Mouse (Mus musculus) heart, embryonic 13.5 days (tissue): Measurements from ENCODE around the gene Kcnj9. TPM values are rescaled to one million over a fixed set of nuclear protein-coding genes. Genes with fewer than 3 reads are reported as not detected.

Experiments used
- ATAC-seq: fragments of 200-750 bp; cut with Nextera tagmentation; 2 replicates; pipeline ENCODE4 v1.8.0; 2017; ENCODE audit warnings: moderate TSS enrichment; ENCODE audit not compliant: insufficient number of reproducible peaks, low FRiP score, low TSS enrichment; ENCODE audit errors: extremely low read depth
- H3K27ac ChIP-seq: fragments of 300-500 bp; sonication (generic); replicated peaks from 2 replicates; pipeline ENCODE4 v1.5.1; 2015; ENCODE audit warnings: moderate library complexity, mild to moderate bottlenecking, inconsistent platforms
- H3K27me3 ChIP-seq: fragments of 300-500 bp; sonication (generic); replicated peaks from 2 replicates; pipeline ENCODE4 v1.6.1; 2015; ENCODE audit warnings: mild to moderate bottlenecking, inconsistent platforms
- H3K36me3 ChIP-seq: fragments of 300-500 bp; sonication (generic); 2 replicates; pipeline ENCODE4 v1.6.1; 2015; ENCODE audit warnings: mild to moderate bottlenecking, inconsistent platforms
- H3K4me1 ChIP-seq: fragments of 300-500 bp; sonication (generic); 2 replicates; pipeline ENCODE4 v1.6.1; 2015; ENCODE audit warnings: inconsistent platforms
- H3K4me2 ChIP-seq: fragments of 300-500 bp; sonication (generic); 2 replicates; pipeline ENCODE4 v1.6.1; 2015; ENCODE audit warnings: inconsistent platforms, mild to moderate bottlenecking, moderate library complexity
- H3K4me3 ChIP-seq: fragments of 300-500 bp; sonication (generic); 2 replicates; pipeline ENCODE4 v1.5.1; 2015; ENCODE audit warnings: moderate library complexity, mild to moderate bottlenecking, inconsistent platforms
- H3K9ac ChIP-seq: fragments of 300-500 bp; sonication (generic); 2 replicates; pipeline ENCODE4 v1.6.1; 2015; ENCODE audit warnings: inconsistent platforms, mild to moderate bottlenecking, moderate library complexity
- H3K9me3 ChIP-seq: fragments of 300-500 bp; sonication (generic); 2 replicates; pipeline ENCODE4 v1.6.1; 2016; ENCODE audit warnings: inconsistent platforms
- WGBS: fragments of 180-500 bp; shearing (Covaris S2); methylation state at CpG from one replicate; pipeline ENCODE4 v1.1.7; 2015; ENCODE audit warnings: mixed read lengths; 5-methylcytosine and 5-hydroxymethylcytosine counted together
- polyA plus RNA-seq: library from polyadenylated mRNA; unstranded; fragments of >200 nt; fragmentation: Nextera tagmentation; extraction: Ambion mirVana; gene quantifications from 2 replicates; pipeline ENCODE4 v1.2.1, GENCODE M21; 2015

The Kcnj9 gene
- polyA plus RNA-seq, 1 experiment from 2014 or later, result not detected

DNA sequence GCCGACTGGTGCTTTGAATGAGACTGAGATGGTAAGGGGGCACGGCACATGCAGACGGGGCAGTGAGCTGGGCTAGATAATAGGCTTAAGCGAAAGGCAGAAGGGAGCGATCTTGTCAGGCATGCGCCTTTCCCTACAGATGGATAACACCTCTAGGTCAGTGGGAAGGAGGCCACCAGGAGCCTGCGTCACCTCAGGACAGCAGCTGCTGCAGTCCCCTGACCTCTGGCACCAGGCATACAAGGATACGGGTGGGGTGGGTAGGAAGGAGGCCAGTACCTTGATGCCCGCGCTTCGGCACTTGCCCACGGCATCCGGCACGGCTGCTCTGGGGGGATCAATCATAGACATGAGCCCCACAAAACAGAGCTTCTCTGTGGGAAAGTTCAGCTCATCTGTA lies 44.9 kb downstream of the Kcnj9 start:
- H3K27me3 ChIP-seq, result no peaks in the 10 kb centered on the region; the same call in 1 of the 2 replicates
- ATAC-seq, result no peak
- peaks cover under 1% of the 10 kb centered on the region for H3K4me1 ChIP-seq
- no peak overlapping the region for H3K4me3 ChIP-seq
- no peak overlapping the region for H3K9ac ChIP-seq
- no peak overlapping the region for H3K27ac ChIP-seq
- H3K36me3 ChIP-seq, result peaks cover 64% of the 10 kb centered on the region
- no peak overlapping the region for H3K4me2 ChIP-seq
- 80% methylated on average over 14 of the region's 14 CpGs for WGBS
- no peaks in the 10 kb centered on the region for H3K9me3 ChIP-seq

GRCm38 (mm10) chr1:172283073-172283472 lies 46.0 kb downstream of the Kcnj9 start:
- H3K9ac ChIP-seq, result no peak overlapping the region
- H3K4me1 ChIP-seq, result peaks cover 10% of the 10 kb centered on the region
- peaks cover 64% of the 10 kb centered on the region for H3K36me3 ChIP-seq
- no peaks in the 10 kb centered on the region for H3K9me3 ChIP-seq
- WGBS, result 93% methylated on average over 6 of the region's 6 CpGs
- H3K27ac ChIP-seq, result no peak overlapping the region
- no peak for ATAC-seq
- H3K4me3 ChIP-seq, result no peak overlapping the region
- no peaks in the 10 kb centered on the region; the same call in 1 of the 2 replicates for H3K27me3 ChIP-seq
- H3K4me2 ChIP-seq, result no peak overlapping the region

- Histone ChIP-seq H3K27me3 (no peaks in the 10 kb centered on the region; the same call in 1 of the 2 replicates), H3K4me2 (no peak overlapping the region), H3K4me1 (peaks cover 10% of the 10 kb centered on the region), H3K4me3 (no peak overlapping the region), H3K36me3 (peaks cover 66% of the 10 kb centered on the region), H3K27ac (no peak overlapping the region), H3K9ac (no peak overlapping the region), H3K9me3 (no peaks in the 10 kb centered on the region)
- ATAC-seq, result no peak
- 66% methylated on average over 10 of the region's 10 CpGs for WGBS
Measured at GRCm38 (mm10) chr1:172281522-172282254, 47.4 kb downstream of the Kcnj9 start.

GRCm38 (mm10) chr1:172279768-172280509 lies 49.2 kb downstream of the Kcnj9 start:
- H3K4me1 ChIP-seq, result peaks cover 10% of the 10 kb centered on the region
- no peak overlapping the region for H3K9ac ChIP-seq
- WGBS, result 70% methylated on average over 16 of the region's 16 CpGs
- H3K4me2 ChIP-seq, result no peak overlapping the region
- ATAC-seq, result no peak
- no peaks in the 10 kb centered on the region for H3K9me3 ChIP-seq
- no peaks in the 10 kb centered on the region; the same call in 1 of the 2 replicates for H3K27me3 ChIP-seq
- H3K27ac ChIP-seq, result no peak overlapping the region
- H3K36me3 ChIP-seq, result peaks cover 51% of the 10 kb centered on the region
- H3K4me3 ChIP-seq, result no peak overlapping the region

- H3K4me2 ChIP-seq, result no peak overlapping the region
- peaks cover 34% of the 10 kb centered on the region for H3K36me3 ChIP-seq
- 78% methylated on average over 13 of the region's 13 CpGs for WGBS
Measured at GRCm38 (mm10) chr1:172278328-172278727, 50.8 kb downstream of the Kcnj9 start.

DNA sequence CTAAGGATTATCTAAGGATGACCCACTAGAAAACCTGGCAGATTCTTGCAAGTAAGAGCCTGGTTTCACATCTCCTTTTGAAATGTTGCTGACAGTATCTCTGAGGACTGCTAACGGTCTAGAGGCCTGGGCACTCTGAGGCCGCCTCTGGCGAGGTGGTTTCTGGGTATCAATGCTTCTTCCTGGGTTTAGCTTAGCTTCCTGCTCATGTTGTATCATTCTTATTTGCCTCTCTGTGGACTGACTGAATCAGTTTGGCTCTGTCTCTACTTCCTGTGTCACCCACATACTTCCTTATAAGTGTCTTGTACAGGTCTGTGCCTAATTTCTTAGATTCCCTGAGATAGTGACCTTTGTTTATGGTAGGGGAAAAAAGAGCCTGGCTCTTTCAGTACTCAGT lies 51.9 kb downstream of the Kcnj9 start:
- Histone ChIP-seq H3K36me3 (peaks cover 31% of the 10 kb centered on the region), H3K9me3 (no peaks in the 10 kb centered on the region), H3K9ac (no peak overlapping the region), H3K4me1 (peaks cover 13% of the 10 kb centered on the region), H3K4me3 (no peak overlapping the region), H3K27ac (no peak overlapping the region), H3K27me3 (no peaks in the 10 kb centered on the region; the same call in 1 of the 2 replicates), H3K4me2 (no peak overlapping the region)
- 43% methylated on average over 3 of the region's 3 CpGs for WGBS
- no peak for ATAC-seq

More at GRCm38 (mm10) chr1:172278328-172278727, 50.8 kb downstream of the Kcnj9 start:
- Histone ChIP-seq H3K4me1 (peaks cover 13% of the 10 kb centered on the region), H3K27ac (no peak overlapping the region), H3K9ac (no peak overlapping the region), H3K9me3 (no peaks in the 10 kb centered on the region), H3K4me3 (no peak overlapping the region), H3K27me3 (no peaks in the 10 kb centered on the region; the same call in 1 of the 2 replicates)
- no peak for ATAC-seq

- Histone ChIP-seq H3K4me3 (no peak overlapping the region), H3K4me1 (peaks cover 13% of the 10 kb centered on the region), H3K9ac (no peak overlapping the region), H3K27ac (no peak overlapping the region), H3K4me2 (no peak overlapping the region), H3K36me3 (peaks cover 26% of the 10 kb centered on the region), H3K27me3 (no peaks in the 10 kb centered on the region; the same call in 1 of the 2 replicates), H3K9me3 (no peaks in the 10 kb centered on the region)
- WGBS, result 69% methylated on average over 5 of the region's 5 CpGs
- no peak for ATAC-seq
Measured at GRCm38 (mm10) chr1:172274547-172274946, 54.6 kb downstream of the Kcnj9 start.

DNA sequence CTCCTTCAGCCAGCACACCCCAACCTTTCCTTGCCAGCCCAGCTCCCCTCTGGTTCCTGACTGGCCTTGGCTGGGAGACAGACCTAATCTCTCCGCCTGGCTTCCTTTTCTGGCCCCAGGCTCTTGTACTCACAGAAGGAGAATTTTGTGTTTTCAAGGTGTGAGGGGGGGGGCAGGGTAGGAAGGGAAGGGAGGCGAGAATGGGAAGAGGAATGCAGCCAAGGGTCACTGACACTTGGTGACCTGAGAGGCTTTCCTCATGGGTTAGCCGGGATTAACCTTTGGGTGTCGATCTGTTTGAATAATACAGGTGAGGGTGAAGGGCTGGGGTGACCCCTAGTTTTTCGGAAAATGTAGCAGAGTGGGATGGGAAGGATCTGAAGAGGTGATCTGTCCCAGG lies 55.0 kb downstream of the Kcnj9 start:
- Histone ChIP-seq H3K4me3 (no peak overlapping the region), H3K9me3 (no peaks in the 10 kb centered on the region), H3K9ac (no peak overlapping the region), H3K36me3 (peaks cover 23% of the 10 kb centered on the region), H3K4me1 (peaks cover 11% of the 10 kb centered on the region), H3K27ac (no peak overlapping the region), H3K27me3 (no peaks in the 10 kb centered on the region), H3K4me2 (no peak overlapping the region)
- 59% methylated on average over 5 of the region's 5 CpGs for WGBS
- no peak for ATAC-seq

GRCm38 (mm10) chr1:172273386-172273785 lies 55.7 kb downstream of the Kcnj9 start:
- Histone ChIP-seq H3K4me3 (no peak overlapping the region), H3K27ac (no peak overlapping the region), H3K9me3 (no peaks in the 10 kb centered on the region)

GRCm38 (mm10) chr1:172271765-172272164 lies 57.4 kb downstream of the Kcnj9 start:
- peaks cover 3% of the 10 kb centered on the region; the same call in 1 of the 2 replicates for H3K36me3 ChIP-seq
- H3K4me1 ChIP-seq, result 0 out of 2 replicates have a peak, but pooled peaks cover 3% of the 10 kb centered on the region
- no peak overlapping the region for H3K4me2 ChIP-seq
- H3K27me3 ChIP-seq, result no peaks in the 10 kb centered on the region
- ATAC-seq, result no peak
- H3K9me3 ChIP-seq, result no peaks in the 10 kb centered on the region
- no peak overlapping the region for H3K27ac ChIP-seq
- 76% methylated on average over 10 of the region's 10 CpGs for WGBS
- H3K9ac ChIP-seq, result no peak overlapping the region
- no peak overlapping the region for H3K4me3 ChIP-seq

More at GRCm38 (mm10) chr1:172273386-172273785, 55.7 kb downstream of the Kcnj9 start:
- WGBS, result 84% methylated on average over 6 of the region's 6 CpGs
- no peak for ATAC-seq
- Histone ChIP-seq H3K9ac (no peak overlapping the region), H3K4me2 (no peak overlapping the region), H3K36me3 (peaks cover 17% of the 10 kb centered on the region), H3K27me3 (no peaks in the 10 kb centered on the region), H3K4me1 (peaks cover 4% of the 10 kb centered on the region; the same call in 1 of the 2 replicates)

DNA sequence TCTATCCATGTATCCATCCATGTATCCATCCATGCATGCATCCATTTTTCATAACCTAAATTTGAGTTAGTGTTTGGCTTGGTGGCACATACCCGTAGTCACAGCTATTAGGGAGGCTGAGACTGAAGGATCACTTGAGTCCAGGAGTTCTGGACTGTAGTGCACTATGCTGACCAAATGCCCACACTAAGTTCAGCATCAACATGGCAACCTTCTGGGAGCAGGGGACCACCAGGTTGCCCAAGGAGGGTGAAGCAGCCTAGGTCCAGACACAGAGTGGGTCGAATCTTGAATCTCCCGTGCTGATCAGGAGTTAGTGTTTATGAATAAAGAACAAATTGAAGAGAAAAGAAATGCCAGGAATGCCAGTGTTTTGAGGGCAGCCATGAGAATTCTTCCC lies 57.9 kb downstream of the Kcnj9 start:
- 80% methylated on average over 3 of the region's 3 CpGs for WGBS

More for the DNA sequence above, 57.9 kb downstream of the Kcnj9 start:
- Histone ChIP-seq H3K27me3 (no peaks in the 10 kb centered on the region), H3K9me3 (no peaks in the 10 kb centered on the region), H3K9ac (no peak overlapping the region), H3K27ac (no peak overlapping the region), H3K4me1 (0 out of 2 replicates have a peak, but pooled peaks cover 3% of the 10 kb centered on the region), H3K36me3 (no peaks in the 10 kb centered on the region), H3K4me3 (no peak overlapping the region), H3K4me2 (no peak overlapping the region)
- no peak for ATAC-seq
